Mouse (Mus musculus): Measurements from ENCODE around the gene Tap2. TPM values are rescaled to one million over a fixed set of nuclear protein-coding genes. Genes with fewer than 3 reads are reported as not detected.

Tap2 gene
- total RNA-seq (2021) = 1 to 10 TPM; 4.9 to 7.5 TPM
- long read RNA-seq, experiment 1, transcript Tap2-201 (12 exons, 3,442 nt) = major isoform, 13 of 14 reads
- long read RNA-seq, experiment 1, partial matches to known transcripts = 1 of 14 reads
- long read RNA-seq, experiment 1, other reads (novel, unspliced or antisense) = 0 of 14 reads
- long read RNA-seq, experiment 2, transcript Tap2-201 (12 exons, 3,442 nt) = major isoform, 14 of 16 reads
- long read RNA-seq, experiment 2, partial matches to known transcripts = 2 of 16 reads
- long read RNA-seq, experiment 2, other reads (novel, unspliced or antisense) = 0 of 16 reads

- H3K27ac ChIP-seq = peak within 1 kb of the TSS; percentile 93
- H3K4me3 ChIP-seq = peak within 1 kb of the TSS; percentile 99
- TF ChIP-seq CTCF (IDR thresholded peaks at IDR 0.05) = no peak
- DNase-seq = no peak
- intact Hi-C loops (cut with DNase I) = no loop called here
Measured at GRCm38 (mm10) chr17:34203444-34203843, at the start of gene Tap2. TSS of gene Tap2 (plus strand) at chr17:34203527.

DNA sequence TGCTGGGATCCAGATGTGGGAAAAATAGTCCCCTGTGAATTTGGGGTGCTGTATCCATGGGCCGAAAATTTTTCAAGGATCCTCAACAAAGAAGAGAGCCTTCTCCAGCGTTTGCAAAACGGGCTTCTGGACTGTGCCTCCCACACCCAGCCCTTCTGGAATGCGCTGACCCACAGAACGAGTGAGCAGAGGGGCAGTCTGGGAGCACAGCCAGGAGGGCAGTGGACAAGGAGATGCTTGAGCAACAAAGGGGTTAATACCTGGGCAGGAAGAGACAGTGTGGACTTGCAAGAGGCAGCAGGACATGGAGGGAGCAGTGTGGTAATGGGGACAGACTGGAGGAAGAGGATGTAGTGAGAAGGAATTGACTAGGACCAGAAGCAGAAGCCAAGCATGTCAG, 47.8 kb upstream of the Tap2 start:
- intact Hi-C loops (cut with DNase I) = no loop called here
- no peak overlapping the region for H3K4me3 ChIP-seq
- TF ChIP-seq CTCF (IDR thresholded peaks at IDR 0.05) = no peak
- DNase-seq = no peak
- no peak overlapping the region for H3K27ac ChIP-seq

DNA sequence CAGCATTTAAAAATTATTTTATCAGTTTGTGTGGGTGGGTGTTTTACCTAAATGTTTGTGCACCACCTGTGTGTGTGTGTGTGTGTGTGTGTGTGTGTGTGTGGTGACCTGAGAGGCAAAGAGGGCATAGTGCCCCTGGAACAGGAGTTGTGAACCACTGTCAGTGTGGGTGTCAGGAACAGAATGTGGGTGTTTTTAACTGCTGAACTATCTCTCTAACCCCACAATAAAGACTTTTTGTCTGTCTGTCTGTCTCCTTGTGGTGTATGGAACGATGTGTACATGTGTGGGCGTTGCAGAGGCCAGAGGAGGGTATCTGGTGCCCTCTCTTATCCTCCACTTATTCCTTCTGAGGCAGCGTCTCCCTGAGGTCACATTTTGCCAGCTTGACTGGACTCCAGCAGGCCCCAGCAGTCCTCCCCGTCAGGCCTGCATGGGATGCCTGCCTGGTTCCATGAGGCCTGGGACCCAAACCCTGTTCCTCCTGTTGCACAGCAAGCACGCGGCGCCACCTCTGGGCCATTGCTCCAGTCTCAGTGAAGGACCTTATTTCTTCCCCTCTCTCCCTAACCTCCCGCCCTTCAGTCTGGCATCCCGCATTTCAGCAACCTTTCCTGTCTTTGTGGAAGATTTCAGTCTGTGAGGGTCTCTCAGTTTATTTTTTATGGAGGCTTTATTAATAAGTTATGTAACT, 39.0 kb upstream of the Tap2 start:
- intact Hi-C loops (cut with DNase I) = no loop called here
- no peak overlapping the region for H3K27ac ChIP-seq
- no peak for DNase-seq
- peak; percentile 23; the same call in 1 of the 2 replicates for TF ChIP-seq CTCF (IDR thresholded peaks at IDR 0.05)
- no peak overlapping the region for H3K4me3 ChIP-seq

DNA sequence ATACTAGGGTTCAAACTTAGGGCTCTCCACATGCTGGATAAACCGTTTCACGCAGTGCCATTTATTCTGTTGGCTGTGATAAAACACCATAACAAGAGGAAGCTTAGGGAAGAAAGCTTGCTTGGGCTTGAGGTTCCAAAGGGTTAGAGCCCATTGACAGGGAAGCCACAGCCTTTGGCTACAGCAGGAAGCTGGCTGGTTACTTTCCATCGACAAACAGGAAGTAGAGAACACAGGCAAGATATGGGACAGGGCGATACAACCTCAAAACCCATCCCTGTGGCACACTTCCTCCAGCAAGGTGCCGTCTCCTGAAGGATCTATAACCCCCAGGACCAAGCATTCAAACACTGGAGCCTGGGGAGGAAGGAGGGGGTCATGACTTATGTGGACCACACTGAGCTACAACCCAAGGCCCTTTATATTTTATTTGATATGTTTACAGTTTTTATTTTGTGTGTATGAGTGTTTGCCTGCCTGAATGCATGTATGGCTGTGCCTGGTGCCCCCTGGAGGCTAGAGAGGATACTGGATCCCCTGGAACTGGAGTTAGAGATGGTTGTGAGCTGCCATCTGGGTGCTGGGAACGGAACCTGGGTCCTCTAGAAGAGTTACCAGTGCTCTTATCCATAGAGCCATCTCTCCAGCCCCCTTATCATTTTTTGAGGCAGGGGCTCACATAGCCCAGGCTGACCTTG, 38.1 kb upstream of the Tap2 start:
- no peak for DNase-seq
- Histone ChIP-seq H3K4me3 (no peak overlapping the region), H3K27ac (no peak overlapping the region)
- intact Hi-C loops (cut with DNase I) = no loop called here
- peak; percentile 35; the same call in 1 of the 2 replicates for TF ChIP-seq CTCF (IDR thresholded peaks at IDR 0.05)

DNA sequence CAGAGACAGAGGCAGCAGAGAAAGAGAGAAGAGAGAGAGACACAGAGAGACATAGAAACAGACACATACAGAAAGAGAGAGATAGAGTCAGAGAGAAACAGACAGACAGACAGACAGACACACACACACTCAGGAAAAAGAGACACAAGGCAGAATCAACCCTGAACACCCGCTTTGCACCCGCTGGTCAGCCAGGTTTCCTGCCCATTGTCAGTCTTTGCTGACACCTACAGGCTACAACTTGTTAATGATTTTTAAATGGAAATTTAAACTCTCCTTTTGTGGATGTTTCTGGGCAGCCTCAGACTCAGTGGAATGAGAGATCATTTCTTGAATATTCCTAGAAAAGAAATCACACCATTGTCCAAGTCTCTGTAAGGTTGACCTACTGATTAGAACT, 34.0 kb upstream of the Tap2 start:
- Histone ChIP-seq H3K4me3 (no peak overlapping the region), H3K27ac (no peak overlapping the region)
- peak; percentile 53 for DNase-seq
- TF ChIP-seq CTCF (IDR thresholded peaks at IDR 0.05) = peak; percentile 74
- intact Hi-C loops (cut with DNase I) = loop anchor here (1.0 to 2.0 kb wide), 3 partner anchors 34 to 92 kb away; no protein-coding TSS in a partner anchor

GRCm38 (mm10) chr17:34170487-34170876, 32.8 kb upstream of the Tap2 start:
- no peak for TF ChIP-seq CTCF (IDR thresholded peaks at IDR 0.05)

DNA sequence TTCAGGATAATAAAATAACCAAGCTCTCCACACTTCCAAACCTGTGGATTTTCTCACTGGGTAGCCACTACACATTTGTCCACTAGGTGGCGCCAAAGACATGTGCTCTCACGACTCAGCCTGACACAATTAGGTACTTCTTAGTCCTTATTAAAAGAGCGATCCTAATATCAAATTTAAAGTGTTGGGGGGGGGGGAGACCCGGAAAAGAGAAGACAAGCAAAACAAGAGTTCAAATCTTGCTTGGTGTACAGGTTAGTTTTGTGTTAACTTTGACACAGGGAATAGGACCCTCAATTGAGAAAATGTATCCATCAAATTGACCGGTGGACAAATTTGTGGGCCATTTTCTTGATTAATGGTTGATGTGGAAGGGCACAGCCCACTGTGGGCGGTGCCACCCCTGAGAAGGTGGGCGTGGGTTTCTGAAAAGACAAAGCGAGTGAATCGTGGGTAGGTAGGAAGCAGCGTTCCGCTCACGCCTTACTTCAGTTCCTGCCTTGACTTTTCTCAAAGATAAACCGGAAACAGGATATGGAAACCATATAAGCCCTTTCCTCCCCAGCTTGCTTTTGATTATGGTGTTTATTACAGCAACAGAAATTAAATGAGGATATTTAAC, 32.3 kb upstream of the Tap2 start:
- DNase-seq = peak; percentile 81

More at GRCm38 (mm10) chr17:34170487-34170876, 32.8 kb upstream of the Tap2 start:
- DNase-seq = no peak
- intact Hi-C loops (cut with DNase I) = loop anchor here (1.0 to 10.0 kb wide), 4 partner anchors 34 to 134 kb away; partner anchors contain the start of gene H2-Eb1
- no peak overlapping the region for H3K27ac ChIP-seq
- H3K4me3 ChIP-seq = no peak overlapping the region

GRCm38 (mm10) chr17:34172528-34172927, 30.8 kb upstream of the Tap2 start:
- H3K27ac ChIP-seq = no peak overlapping the region
- peak; percentile 16; the same call in 1 of the 2 replicates for TF ChIP-seq CTCF (IDR thresholded peaks at IDR 0.05)
- no peak for DNase-seq
- H3K4me3 ChIP-seq = no peak overlapping the region
- intact Hi-C loops (cut with DNase I) = loop anchor here (5.0 to 10.0 kb wide), 2 partner anchors 45 to 132 kb away; partner anchors contain the start of gene H2-Eb1

More for the DNA sequence above, 32.3 kb upstream of the Tap2 start:
- TF ChIP-seq CTCF (IDR thresholded peaks at IDR 0.05) = peak; percentile 90
- Histone ChIP-seq H3K4me3 (peak overlapping the region; percentile 52), H3K27ac (no peak overlapping the region)
- intact Hi-C loops (cut with DNase I) = loop anchor here (1.0 to 10.0 kb wide), 4 partner anchors 34 to 134 kb away; partner anchors contain the start of gene H2-Eb1

- Histone ChIP-seq H3K4me3 (no peak overlapping the region), H3K27ac (no peak overlapping the region)
- no peak for TF ChIP-seq CTCF (IDR thresholded peaks at IDR 0.05)
- intact Hi-C loops (cut with DNase I) = loop anchor here (5.0 to 10.0 kb wide), 2 partner anchors 43 to 131 kb away; partner anchors contain the start of gene H2-Eb1
- no peak for DNase-seq
Measured at GRCm38 (mm10) chr17:34174075-34174474, 29.3 kb upstream of the Tap2 start.

- no peak overlapping the region for H3K27ac ChIP-seq
- TF ChIP-seq CTCF (IDR thresholded peaks at IDR 0.05) = peak; percentile 43; the same call in 1 of the 2 replicates
- intact Hi-C loops (cut with DNase I) = loop anchor here (10.0 kb wide), 1 partner anchor 128 kb away; the partner anchor contains the start of gene H2-Eb1
- H3K4me3 ChIP-seq = no peak overlapping the region
- no peak for DNase-seq
Measured at GRCm38 (mm10) chr17:34177179-34177578, 26.1 kb upstream of the Tap2 start.

- no peak for TF ChIP-seq CTCF (IDR thresholded peaks at IDR 0.05)
- no peak for DNase-seq
- intact Hi-C loops (cut with DNase I) = loop anchor here (10.0 kb wide), 1 partner anchor 126 kb away; the partner anchor contains the start of gene H2-Eb1
- H3K4me3 ChIP-seq = no peak overlapping the region
- H3K27ac ChIP-seq = no peak overlapping the region
Measured at GRCm38 (mm10) chr17:34179019-34179418, 24.3 kb upstream of the Tap2 start.
